Mouse (Mus musculus): ENCODE measurements at regions not wholly inside any gene's neighbourhood (a gene's known extent, or its start where the extent isn't known, plus 50 kb on each side); places are given as distances from the start of the nearest gene placed in this dataset.

- no peak for TF ChIP-seq MAFK (IDR thresholded peaks at IDR 0.05; ENCODE audit: insufficient read depth, low read depth, low read length)
- TF ChIP-seq HCFC1 (IDR thresholded peaks at IDR 0.05; ENCODE audit: borderline replicate concordance, insufficient read depth, low read length), result no peak
- no peak for TF ChIP-seq ZC3H11A (IDR thresholded peaks at IDR 0.05; ENCODE audit: borderline replicate concordance, low read depth, low read length)
Observed at GRCm38 (mm10) chr13:107151548-107151947, 129.6 kb upstream of the Kif2a start.
